Mouse (Mus musculus) hindlimb bud, embryonic 11.5 days (tissue): Measurements from ENCODE around the gene Cmss1.
A peak's percentile ranks its signal among the peaks of the same experiment; 100 is the strongest.

Experiments
- DNase-seq: peaks from one replicate; pipeline ENCODE4 v3.0.0-alpha.2; 2012; ENCODE audit warnings: low read depth, low spot score; ENCODE audit errors: extremely low spot score

Gene Cmss1

DNA sequence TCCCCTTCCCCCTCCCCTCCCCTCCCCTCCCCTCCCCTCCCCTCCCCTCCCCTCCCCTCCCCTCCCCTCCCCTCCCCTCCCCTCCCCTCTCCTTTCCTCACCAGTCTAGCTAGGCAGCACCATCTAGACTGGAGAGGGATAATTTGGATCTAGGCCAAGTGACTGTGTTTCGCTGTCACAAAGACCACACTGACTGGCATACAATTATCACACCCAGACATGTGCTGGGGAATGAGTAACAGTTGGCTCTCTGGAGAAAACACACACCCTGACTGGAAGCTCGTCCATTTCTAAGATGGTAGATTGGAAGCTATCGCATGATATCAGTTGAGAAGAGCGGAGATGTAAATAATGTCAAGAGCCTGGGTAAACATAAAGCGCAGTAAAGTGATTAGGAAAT lies 126.9 kb downstream of the Cmss1 start:
- DNase-seq, result no peak

GRCm38 (mm10) chr16:57478451-57478850 lies 128.2 kb downstream of the Cmss1 start:
- DNase-seq, result no peak

GRCm38 (mm10) chr16:57473415-57474085 lies 133.1 kb downstream of the Cmss1 start:
- DNase-seq, result no peak

GRCm38 (mm10) chr16:57471071-57471470 lies 135.6 kb downstream of the Cmss1 start:
- no peak for DNase-seq

DNA sequence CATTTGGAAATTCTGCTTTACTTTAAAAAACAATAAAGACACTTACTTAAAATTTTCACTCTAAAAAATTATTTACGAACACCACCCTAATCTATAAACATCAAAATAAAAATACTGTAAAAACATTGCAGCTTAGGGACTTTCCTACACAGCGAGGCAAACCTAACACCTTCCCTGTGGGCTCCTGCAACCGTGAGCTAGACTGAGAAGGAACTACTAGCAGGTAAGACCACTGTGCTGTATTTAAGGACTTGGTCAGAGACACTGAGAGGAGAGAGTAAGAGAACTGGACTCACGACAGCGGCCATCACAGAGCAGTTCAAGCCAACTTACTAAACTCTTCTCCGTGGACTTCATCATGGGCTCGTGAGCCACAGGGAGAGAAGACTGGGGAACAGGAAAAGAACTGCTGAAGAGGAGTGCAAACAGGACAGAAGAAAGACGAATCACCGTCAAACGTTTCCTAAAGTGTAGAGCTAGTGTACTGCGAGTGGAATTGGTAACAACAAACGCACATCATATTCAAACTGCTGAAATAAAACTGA lies 136.3 kb downstream of the Cmss1 start:
- DNase-seq, result no peak

GRCm38 (mm10) chr16:57469869-57470268 lies 136.8 kb downstream of the Cmss1 start:
- no peak for DNase-seq

DNA sequence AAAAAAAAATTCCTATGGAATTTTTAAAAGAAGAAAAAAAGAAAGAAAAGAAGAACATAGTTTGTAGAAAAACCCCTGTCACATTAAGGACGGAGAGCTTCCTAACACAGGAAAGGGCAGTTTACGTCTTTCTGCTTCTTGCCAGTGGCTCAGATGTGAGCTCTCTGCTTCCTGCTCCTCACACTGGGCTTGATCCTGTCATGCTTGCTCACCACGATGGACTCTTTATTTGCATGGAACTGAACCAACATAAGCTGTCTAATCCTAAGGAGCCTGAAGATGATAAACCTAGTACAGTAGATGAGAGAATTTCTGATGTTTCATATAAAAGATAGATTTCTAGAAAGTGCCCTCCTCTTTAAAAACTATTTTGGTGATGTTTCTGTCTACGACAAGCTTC lies 137.4 kb downstream of the Cmss1 start:
- no peak for DNase-seq

DNA sequence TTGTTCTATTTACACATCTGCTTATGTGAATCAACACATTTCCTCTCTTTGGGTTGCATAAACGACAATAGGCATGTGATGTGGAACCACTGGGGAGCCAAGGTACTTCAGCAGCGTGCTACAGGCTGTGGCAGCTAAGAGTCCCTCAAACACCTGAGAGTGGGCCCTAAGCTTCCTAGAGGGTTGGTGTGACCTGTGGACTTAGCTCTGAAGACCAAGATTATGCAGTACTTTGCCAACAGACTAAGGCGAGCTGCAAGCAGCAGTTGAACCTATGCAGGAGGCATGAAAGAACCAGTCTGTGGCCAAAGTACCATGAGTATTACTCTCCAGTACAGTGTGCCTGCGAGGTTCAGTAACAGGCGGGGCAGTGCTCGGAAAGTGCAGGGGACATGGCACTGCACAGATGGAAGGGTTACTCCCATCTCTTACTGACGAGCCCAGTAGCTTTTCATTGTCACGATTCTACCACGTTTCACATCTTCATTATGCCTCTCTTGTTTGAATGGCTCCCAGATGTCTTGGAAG lies 141.2 kb downstream of the Cmss1 start:
- no peak for DNase-seq

GRCm38 (mm10) chr16:57456003-57456402 lies 150.7 kb downstream of the Cmss1 start:
- DNase-seq, result no peak

DNA sequence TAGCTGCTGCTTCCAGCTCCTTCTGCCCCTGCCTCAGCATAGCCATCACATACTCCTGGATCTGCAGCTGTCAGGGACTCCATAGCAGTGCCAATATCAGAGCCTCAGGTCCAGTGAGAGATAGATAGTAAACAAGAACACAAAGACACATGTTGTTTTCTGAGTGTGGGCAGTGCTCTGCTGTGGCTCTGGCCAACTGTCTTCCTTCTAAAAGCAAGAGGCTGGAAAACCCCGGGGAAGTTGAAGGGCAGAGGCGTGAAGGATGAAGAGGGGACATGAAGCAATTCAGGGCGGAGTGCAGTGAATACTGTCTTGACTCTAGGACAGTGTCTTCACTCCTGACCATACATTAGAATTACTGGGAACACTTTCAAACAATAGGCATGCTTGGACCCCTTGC lies 151.1 kb downstream of the Cmss1 start:
- DNase-seq, result no peak

DNA sequence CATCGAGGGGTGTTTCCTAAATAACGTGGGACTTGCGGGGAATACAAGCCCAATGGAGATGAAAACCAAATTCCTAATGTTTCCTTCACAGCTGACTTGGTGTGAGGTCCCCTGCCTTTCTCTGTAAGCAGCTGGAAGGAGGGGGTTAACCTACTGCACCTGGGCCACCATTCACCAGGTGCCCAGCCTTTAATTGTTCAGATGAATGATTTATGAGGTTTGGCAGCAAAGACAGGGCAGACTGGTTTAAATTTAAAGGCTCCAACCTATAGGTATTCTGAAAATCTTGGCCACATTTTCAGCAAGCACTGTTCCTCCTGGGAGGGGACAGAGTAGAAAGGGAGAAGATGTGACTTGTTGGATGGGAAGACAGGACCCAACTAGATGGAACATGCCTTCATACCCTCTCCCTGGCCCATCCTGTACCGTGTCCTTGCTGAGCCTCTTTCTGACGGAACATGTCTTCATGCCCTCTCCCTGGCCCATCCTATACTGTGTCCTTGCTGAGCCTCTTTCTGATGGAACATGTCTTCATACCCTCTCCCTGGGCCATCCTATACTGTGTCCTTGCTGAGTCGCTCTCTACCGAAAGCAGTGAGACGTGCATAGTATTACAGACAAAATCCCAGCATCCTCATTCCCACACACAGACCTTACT lies 152.4 kb downstream of the Cmss1 start:
- DNase-seq, result no peak

DNA sequence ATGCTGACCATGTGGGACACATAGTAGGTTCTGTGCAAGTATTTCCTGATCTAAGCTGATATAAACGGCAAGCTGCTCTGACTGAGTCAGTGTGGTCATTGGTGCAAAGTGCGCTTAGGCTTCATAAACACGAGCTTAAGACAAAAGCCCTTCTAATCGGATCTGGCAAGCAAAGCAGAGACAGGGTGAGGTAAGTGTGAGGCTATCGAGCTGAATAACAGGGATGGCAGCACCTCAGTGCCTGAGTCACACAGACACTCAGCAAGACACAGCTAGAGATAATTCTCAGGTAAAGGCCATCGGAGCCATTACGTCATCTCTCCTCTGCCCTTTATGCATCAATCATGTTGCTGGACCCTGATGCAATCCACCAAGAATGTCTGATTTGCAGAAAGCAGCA lies 153.7 kb downstream of the Cmss1 start:
- DNase-seq, result no peak

GRCm38 (mm10) chr16:57445096-57446094 lies 161.3 kb downstream of the Cmss1 start:
- DNase-seq, result peak; percentile 72

GRCm38 (mm10) chr16:57440706-57441437 lies 165.8 kb downstream of the Cmss1 start:
- DNase-seq, result no peak

- DNase-seq, result no peak
Observed at GRCm38 (mm10) chr16:57439206-57439605, 167.5 kb downstream of the Cmss1 start.

GRCm38 (mm10) chr16:57438288-57438685 lies 168.4 kb downstream of the Cmss1 start:
- DNase-seq, result no peak

DNA sequence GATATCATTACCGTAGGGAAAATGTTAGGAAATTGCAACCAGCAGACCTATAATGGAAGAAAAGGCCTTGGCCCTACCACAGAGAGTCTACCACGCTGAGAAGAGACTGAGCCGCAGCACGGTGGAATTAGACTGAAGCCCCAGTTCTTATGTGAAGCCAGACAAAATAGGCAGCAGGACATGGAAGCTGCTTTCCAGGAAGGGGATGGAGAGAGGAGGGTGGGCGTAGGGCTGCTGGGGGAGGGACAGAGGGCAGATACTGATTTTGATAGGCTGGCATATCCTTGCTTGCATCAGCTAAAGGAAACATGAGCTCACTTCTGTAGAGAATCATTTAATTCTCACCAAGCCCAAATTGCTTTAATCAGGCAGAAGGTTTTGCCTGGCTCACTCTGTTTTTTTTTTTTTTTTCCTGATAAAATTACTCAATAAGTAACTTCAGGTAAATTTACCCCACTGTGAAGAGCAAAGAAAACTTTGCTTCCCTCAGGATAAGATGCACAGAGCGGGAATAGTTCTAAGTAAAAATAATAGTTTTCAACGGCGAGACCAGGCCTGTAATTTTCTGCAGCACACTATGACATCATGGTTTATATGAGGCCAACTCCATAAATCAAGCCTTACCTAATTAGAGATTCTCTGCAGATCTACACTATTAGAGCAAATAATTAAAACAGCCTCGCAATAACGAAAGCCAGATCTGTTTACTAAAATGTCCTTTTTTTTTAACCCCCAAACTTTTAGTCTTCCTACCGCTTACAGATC lies 169.0 kb downstream of the Cmss1 start:
- no peak for DNase-seq

DNA sequence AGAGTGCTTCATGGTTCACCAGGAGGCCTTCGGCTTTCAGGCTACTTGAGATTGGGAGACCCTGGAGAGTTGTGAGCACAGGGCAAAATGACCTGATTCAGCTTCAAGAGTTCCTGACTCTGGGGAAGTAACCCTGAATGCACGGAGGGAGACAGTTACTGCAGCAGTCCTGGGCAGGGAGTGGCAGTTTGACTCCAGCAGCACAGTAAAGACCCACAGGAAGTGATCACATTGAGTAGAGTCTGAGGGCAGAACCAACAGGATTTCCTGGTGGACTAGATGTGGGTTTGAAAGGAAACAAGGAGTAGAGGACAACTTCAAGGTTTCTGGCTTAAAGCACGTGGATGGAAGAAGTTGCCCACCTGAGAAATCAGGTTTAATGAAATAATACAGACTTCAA lies 172.0 kb downstream of the Cmss1 start:
- DNase-seq, result no peak

DNA sequence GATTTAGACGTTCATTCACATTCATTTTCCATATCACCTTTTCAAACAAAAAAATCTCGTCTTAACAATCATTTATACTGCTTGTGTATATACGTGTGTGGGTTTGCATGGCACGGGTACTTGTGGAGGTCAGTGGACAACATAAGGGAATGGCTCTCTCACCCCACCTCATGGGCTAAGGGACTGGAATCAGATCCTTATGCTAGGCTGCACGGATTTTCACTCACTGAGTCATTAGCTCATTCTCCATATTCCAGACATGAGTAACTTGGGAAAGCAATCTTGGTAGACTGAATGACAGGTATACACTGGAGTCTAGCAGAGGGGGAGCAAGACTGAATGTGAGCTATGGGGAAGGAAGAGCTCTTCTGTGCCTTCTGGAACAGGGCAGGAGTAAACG lies 173.0 kb downstream of the Cmss1 start:
- no peak for DNase-seq

GRCm38 (mm10) chr16:57433173-57433572 lies 173.5 kb downstream of the Cmss1 start:
- DNase-seq, result no peak
